Mouse (Mus musculus) left cerebral cortex, adult 11 months (tissue): ENCODE measurements at regions not wholly inside any gene's neighbourhood (a gene's known extent, or its start where the extent isn't known, plus 50 kb on each side); places are given as distances from the start of the nearest gene placed in this dataset.
A peak's percentile ranks its signal among the peaks of the same experiment; 100 is the strongest.

Experiments used
- DNase-seq: peaks from one replicate; pipeline ENCODE4 v3.0.0; 2022; ENCODE audit warnings: low spot score

GRCm38 (mm10) chr7:58919863-58920262, 263.9 kb downstream of the Atp10a start:
- no peak for DNase-seq

GRCm38 (mm10) chr7:58920283-58920682, 264.3 kb downstream of the Atp10a start:
- DNase-seq: no peak

GRCm38 (mm10) chr7:58924975-58925374, 269.0 kb downstream of the Atp10a start:
- no peak for DNase-seq

GRCm38 (mm10) chr7:58925406-58925805, 269.4 kb downstream of the Atp10a start:
- DNase-seq: no peak

GRCm38 (mm10) chr7:58957448-58957847, 271.1 kb upstream of the Ube3a start:
- no peak for DNase-seq

- peak; percentile 4 for DNase-seq
Observed at GRCm38 (mm10) chr7:59007196-59007595, 221.4 kb upstream of the Ube3a start.

- no peak for DNase-seq
Observed at GRCm38 (mm10) chr7:59013449-59014301, 214.9 kb upstream of the Ube3a start.

GRCm38 (mm10) chr7:59014302-59014677, 214.3 kb upstream of the Ube3a start:
- no peak for DNase-seq

GRCm38 (mm10) chr7:59027437-59027836, 201.1 kb upstream of the Ube3a start:
- DNase-seq: peak; percentile 15
